Mouse (Mus musculus): Measurements from ENCODE around the gene Gm3233.
"Not testable (repeated sequence)": the region's sequence is repeated elsewhere in the genome, so short reads cannot be mapped to it uniquely, and the experiment has no call there.

DNA sequence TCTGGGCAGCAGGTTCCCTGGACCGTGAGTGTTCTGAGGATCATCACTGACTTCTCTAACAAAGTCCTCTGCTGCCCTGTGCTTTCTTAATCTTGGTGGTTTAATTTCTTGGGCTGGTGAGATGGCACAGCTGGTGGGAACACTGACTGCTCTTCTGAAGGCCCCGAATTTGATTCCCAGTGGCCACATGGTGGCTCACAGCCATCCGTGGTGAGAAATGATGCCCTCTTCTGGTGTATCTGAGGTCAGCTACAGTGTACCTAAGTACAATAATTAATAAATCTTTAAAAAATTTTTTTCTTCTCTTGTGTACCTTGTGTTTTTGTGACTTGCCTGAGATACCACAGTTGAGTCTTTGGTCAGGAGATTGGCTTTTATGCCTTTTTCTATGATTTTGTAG, 7.2 kb downstream of the Gm3233 start:
- TF ChIP-seq CTCF (IDR thresholded peaks at IDR 0.05; ENCODE audit: extremely low read depth, insufficient read depth, insufficient read length, insufficient replicate concordance); POLR2A (IDR thresholded peaks at IDR 0.05; ENCODE audit: low read depth, low read length): not testable (repeated sequence)

All from spleen, adult 2 months (tissue).